Mouse (Mus musculus) lung, postnatal 0 days (tissue): ENCODE results near the gene Zwilch.

Experiments used
- CTCF ChIP-seq: IDR thresholded peaks from 2 replicates; pipeline ENCODE4 v1.5.1; 2016; ENCODE audit warnings: antibody characterized with exemption, mild to moderate bottlenecking
- EP300 ChIP-seq: IDR thresholded peaks from 2 replicates; pipeline ENCODE4 v1.6.1; 2016; ENCODE audit warnings: antibody characterized with exemption, mild to moderate bottlenecking, control low read depth

- peak; percentile 94 for TF ChIP-seq EP300
- TF ChIP-seq CTCF = no peak
These were observed 78.8 kb downstream of the Zwilch start for GRCm38 (mm10) chr9:64094083-64094482.
